Mouse (Mus musculus) hindbrain, embryonic 11.5 days (tissue): ENCODE data around the gene Zscan10. TPM values are rescaled to one million over a fixed set of nuclear protein-coding genes. Genes with fewer than 3 reads are reported as not detected.
A peak's percentile ranks its signal among the peaks of the same experiment; 100 is the strongest.

Experiments
- ATAC-seq: fragments of 200-750 bp; cut with Nextera tagmentation; 2 replicates; pipeline ENCODE4 v1.8.0; 2017; ENCODE audit warnings: mild to moderate bottlenecking, moderate TSS enrichment, moderate library complexity; ENCODE audit not compliant: low FRiP score
- DNase-seq: peaks from one replicate; pipeline ENCODE4 v3.0.0-alpha.2; 2015; ENCODE audit warnings: low spot score
- H3K27ac ChIP-seq: fragments of 300-500 bp; sonication (generic); 2 replicates; pipeline ENCODE4 v1.5.1; 2014; ENCODE audit warnings: mild to moderate bottlenecking, low read depth, low read length
- H3K27me3 ChIP-seq: fragments of 300-500 bp; sonication (generic); 2 replicates; pipeline ENCODE4 v1.6.1; 2014; ENCODE audit warnings: mild to moderate bottlenecking, low read length, moderate library complexity, mixed read lengths; ENCODE audit not compliant: control insufficient read depth, insufficient read depth
- H3K36me3 ChIP-seq: fragments of 300-500 bp; sonication (generic); 2 replicates; pipeline ENCODE4 v1.6.1; 2014; ENCODE audit warnings: mild to moderate bottlenecking, low read length, moderate library complexity, mixed read lengths; ENCODE audit not compliant: control insufficient read depth, insufficient read depth
- H3K4me1 ChIP-seq: fragments of 300-500 bp; sonication (generic); replicated peaks from 2 replicates; pipeline ENCODE4 v1.6.1; 2014; ENCODE audit warnings: low read length, mixed read lengths; ENCODE audit not compliant: control insufficient read depth, insufficient read depth
- H3K4me2 ChIP-seq: fragments of 300-500 bp; sonication (generic); replicated peaks from 2 replicates; pipeline ENCODE4 v1.6.1; 2014; ENCODE audit warnings: mild to moderate bottlenecking, low read depth, low read length
- H3K4me3 ChIP-seq: fragments of 300-500 bp; sonication (generic); 2 replicates; pipeline ENCODE4 v1.5.1; 2014; ENCODE audit warnings: low read depth, low read length
- H3K9ac ChIP-seq: fragments of 300-500 bp; sonication (generic); 2 replicates; pipeline ENCODE4 v1.6.1; 2014; ENCODE audit warnings: low read depth, low read length
- H3K9me3 ChIP-seq: fragments of 300-500 bp; sonication (generic); 2 replicates; pipeline ENCODE4 v1.6.1; 2016; ENCODE audit warnings: low read length; ENCODE audit not compliant: control insufficient read depth
- WGBS: fragments of 180-500 bp; shearing (Covaris S2); extraction: QIAGEN DNeasy Blood & Tissue Kit; methylation state at CpG from one replicate; pipeline ENCODE4 v1.1.7; 2014; 5-methylcytosine and 5-hydroxymethylcytosine counted together
- polyA plus RNA-seq: library from polyadenylated mRNA; unstranded; fragments of >200 nt; fragmentation: Nextera tagmentation; extraction: Ambion mirVana; gene quantifications from 2 replicates; pipeline ENCODE4 v1.2.1, GENCODE M21; 2014

Gene Zscan10
- 0.32 and 0.34 TPM in 2 replicates for polyA plus RNA-seq

DNA sequence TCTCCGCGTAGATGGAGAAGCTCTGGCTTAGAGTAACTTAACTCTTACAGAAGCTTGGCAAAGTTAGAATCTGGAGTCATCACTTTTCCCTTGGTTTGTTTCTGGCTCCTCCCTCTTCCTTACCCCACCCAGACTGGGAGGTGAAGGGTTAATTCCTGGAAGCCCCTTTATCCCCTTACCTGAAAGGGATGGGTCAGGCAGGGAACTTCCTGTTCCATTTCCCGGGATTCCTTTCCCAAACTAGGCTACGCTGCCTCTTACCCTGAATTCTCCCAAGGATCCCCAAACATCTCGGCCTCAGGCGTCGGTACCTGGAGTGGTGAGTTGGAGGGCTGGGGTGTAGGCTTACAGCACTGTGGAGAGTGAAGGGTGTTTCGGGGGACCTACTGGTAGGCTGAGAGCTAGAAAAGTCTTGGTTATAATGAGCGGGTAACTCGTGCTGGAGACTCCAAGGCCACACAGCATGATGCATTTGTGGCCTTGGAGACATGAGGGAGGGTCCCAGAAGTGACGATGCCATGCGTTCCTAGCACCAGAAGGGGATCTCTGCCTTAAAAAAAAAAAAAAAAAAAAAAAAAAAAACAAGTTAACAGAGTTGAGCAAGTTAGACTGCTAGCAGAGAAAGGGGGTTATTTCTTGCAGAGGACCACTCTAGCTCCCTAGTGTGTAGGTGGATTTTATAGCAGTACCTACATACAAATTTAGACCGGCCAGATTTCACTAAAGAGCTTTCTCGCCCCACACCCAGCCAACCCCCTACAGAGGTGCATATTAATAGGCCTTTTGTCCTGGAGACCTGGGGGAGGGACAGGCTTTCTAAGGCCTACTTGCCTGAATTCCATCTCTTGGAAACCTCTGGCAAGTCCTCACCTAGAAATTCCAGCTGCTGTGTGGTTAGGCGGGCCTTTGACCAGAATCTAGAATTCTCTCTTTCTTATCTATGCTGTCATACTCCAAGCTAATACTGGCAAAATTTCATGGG lies at the start of gene Zscan10:
TSS of gene Zscan10 (plus strand) at position 216 of the 982 bp plus-strand sequence.
- no peaks in the 10 kb centered on the region; the same call in 1 of the 2 replicates for H3K27me3 ChIP-seq
- no peak within 1 kb of the TSS for H3K4me2 ChIP-seq
- ATAC-seq: no peak
- no peak within 1 kb of the TSS for H3K27ac ChIP-seq
- DNase-seq: peak; percentile 4
- H3K4me3 ChIP-seq: no peak within 1 kb of the TSS
- no peaks in the 10 kb centered on the region for H3K4me1 ChIP-seq
- no peaks in the 10 kb centered on the region for H3K9me3 ChIP-seq
- no peaks in the 10 kb centered on the region for H3K36me3 ChIP-seq
- WGBS: 29% methylated on average over 15 of the region's 15 CpGs
- H3K9ac ChIP-seq: no peak within 1 kb of the TSS

DNA sequence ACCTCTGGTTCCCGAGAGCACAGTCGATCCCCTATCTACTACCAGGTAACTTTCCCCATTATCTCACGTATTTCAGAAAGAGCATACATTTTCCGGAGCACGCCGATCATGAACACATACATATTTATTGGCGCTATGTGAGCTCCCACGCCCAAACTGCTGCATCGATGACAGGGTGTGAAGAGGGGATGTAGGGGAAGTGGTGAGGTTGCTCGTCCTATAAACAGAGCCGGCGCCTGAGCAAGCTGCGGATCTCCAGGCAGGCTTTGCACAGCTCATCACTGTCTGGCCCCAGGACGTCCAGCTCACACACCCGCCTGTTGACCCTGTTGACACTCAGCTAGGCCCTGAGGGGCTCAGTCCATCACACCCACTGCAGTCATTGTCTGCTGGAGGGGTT lies 49.8 kb upstream of the Zscan10 start:
- no peaks in the 10 kb centered on the region for H3K36me3 ChIP-seq
- H3K27me3 ChIP-seq: no peaks in the 10 kb centered on the region
- H3K4me3 ChIP-seq: peak overlapping the region; percentile 45
- DNase-seq (no peak), ATAC-seq (peak; percentile 28)
- H3K9ac ChIP-seq: peak overlapping the region; percentile 48
- under 1% methylated on average over 15 of the region's 15 CpGs for WGBS
- H3K9me3 ChIP-seq: no peaks in the 10 kb centered on the region
- no peaks in the 10 kb centered on the region for H3K4me1 ChIP-seq
- H3K27ac ChIP-seq: no peak overlapping the region
- H3K4me2 ChIP-seq: peak overlapping the region; percentile 52

DNA sequence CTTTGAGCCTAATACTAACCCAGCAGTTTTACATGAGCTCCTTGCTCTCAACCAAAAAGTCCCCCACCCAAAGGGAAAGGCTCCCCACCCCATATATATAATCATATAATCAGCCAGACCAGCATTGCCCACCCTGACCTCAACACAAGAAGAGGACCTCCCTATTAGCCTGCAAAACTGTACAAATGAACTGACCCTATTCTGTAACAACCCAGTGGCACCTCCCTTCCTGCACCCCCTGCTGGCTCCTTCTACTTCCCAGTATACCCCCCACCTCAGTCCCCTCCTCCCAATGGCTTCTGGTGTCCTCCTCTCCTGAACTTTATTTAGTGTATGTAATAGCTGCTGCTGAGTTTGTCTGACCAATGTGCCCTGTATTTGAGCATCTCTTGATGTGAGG lies 49.2 kb upstream of the Zscan10 start:
- H3K27ac ChIP-seq: no peak overlapping the region
- H3K4me3 ChIP-seq: peak overlapping the region; percentile 45
- ATAC-seq: no peak
- H3K36me3 ChIP-seq: no peaks in the 10 kb centered on the region
- no peaks in the 10 kb centered on the region for H3K4me1 ChIP-seq
- no peak for DNase-seq
- H3K9ac ChIP-seq: no peak overlapping the region
- peak overlapping the region; percentile 52; the same call in 1 of the 2 replicates for H3K4me2 ChIP-seq
- H3K9me3 ChIP-seq: no peaks in the 10 kb centered on the region
- no peaks in the 10 kb centered on the region for H3K27me3 ChIP-seq

DNA sequence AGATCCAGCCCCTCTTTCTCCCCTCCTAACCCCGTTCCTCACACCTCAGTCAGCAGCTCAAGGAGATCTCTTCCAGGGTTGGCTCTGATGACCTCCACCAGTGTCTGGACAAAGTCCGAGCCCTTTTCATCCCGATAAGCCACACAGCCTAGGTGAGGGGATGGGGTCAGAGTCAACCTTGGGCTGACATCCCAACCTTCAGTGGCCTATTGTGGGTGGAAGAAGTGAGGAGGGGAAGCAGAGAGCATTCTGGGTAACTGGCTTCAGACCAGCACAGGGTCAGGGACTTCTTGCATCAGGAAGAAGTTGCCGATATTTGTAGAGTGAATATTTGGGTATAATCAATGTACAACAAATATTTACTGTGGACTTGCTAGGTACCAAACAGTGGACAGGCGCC lies 48.7 kb upstream of the Zscan10 start:
- Histone ChIP-seq H3K4me3 (no peak overlapping the region), H3K4me1 (no peaks in the 10 kb centered on the region), H3K9ac (no peak overlapping the region), H3K27ac (no peak overlapping the region), H3K9me3 (no peaks in the 10 kb centered on the region), H3K36me3 (no peaks in the 10 kb centered on the region), H3K4me2 (no peak overlapping the region), H3K27me3 (no peaks in the 10 kb centered on the region)
- ATAC-seq (no peak), DNase-seq (no peak)
- WGBS: 69% methylated on average over 5 of the region's 5 CpGs

- H3K9ac ChIP-seq: no peak overlapping the region
- no peaks in the 10 kb centered on the region for H3K9me3 ChIP-seq
- H3K36me3 ChIP-seq: peaks cover 5% of the 10 kb centered on the region; the same call in 1 of the 2 replicates
Observed at GRCm38 (mm10) chr17:23552896-23553633, 47.6 kb upstream of the Zscan10 start.

GRCm38 (mm10) chr17:23553634-23554120 lies 47.0 kb upstream of the Zscan10 start:
- no peak for ATAC-seq
- H3K4me3 ChIP-seq: no peak overlapping the region
- H3K9me3 ChIP-seq: no peaks in the 10 kb centered on the region
- no peak overlapping the region for H3K27ac ChIP-seq
- 67% methylated on average over 1 of the region's 1 CpGs for WGBS
- no peak for DNase-seq
- peaks cover 6% of the 10 kb centered on the region; the same call in 1 of the 2 replicates for H3K36me3 ChIP-seq
- no peaks in the 10 kb centered on the region for H3K27me3 ChIP-seq
- no peak overlapping the region for H3K9ac ChIP-seq
- no peaks in the 10 kb centered on the region for H3K4me1 ChIP-seq
- no peak overlapping the region for H3K4me2 ChIP-seq

More at GRCm38 (mm10) chr17:23552896-23553633, 47.6 kb upstream of the Zscan10 start:
- no peak overlapping the region for H3K4me2 ChIP-seq
- DNase-seq (no peak), ATAC-seq (no peak)
- H3K4me3 ChIP-seq: no peak overlapping the region
- WGBS: 81% methylated on average over 8 of the region's 8 CpGs
- no peak overlapping the region for H3K27ac ChIP-seq
- H3K4me1 ChIP-seq: no peaks in the 10 kb centered on the region
- no peaks in the 10 kb centered on the region for H3K27me3 ChIP-seq

DNA sequence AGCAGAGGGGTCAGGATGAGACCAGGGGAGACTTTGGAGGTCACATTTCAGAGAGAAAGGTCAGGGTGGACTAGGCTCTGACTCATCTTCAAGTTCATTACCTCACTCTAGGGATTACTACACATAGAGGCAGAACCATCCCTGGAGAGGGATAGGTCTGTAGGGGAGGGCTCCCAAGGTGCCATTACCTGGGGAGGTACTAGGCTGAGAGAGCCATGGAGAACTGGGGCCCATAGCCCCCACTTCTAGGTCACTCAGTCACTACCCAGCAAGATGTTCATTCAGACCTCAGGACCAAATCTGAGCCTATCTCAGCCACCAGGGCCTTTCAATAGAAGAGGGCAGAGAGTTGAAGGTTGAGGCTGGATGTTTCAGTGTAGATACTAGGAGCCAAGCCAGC lies 46.3 kb upstream of the Zscan10 start:
- H3K36me3 ChIP-seq: peaks cover 6% of the 10 kb centered on the region; the same call in 1 of the 2 replicates
- DNase-seq (no peak), ATAC-seq (no peak)
- H3K27me3 ChIP-seq: no peaks in the 10 kb centered on the region
- H3K4me2 ChIP-seq: no peak overlapping the region
- no peaks in the 10 kb centered on the region for H3K4me1 ChIP-seq
- H3K27ac ChIP-seq: no peak overlapping the region
- no peak overlapping the region for H3K4me3 ChIP-seq
- H3K9me3 ChIP-seq: no peaks in the 10 kb centered on the region
- H3K9ac ChIP-seq: no peak overlapping the region

GRCm38 (mm10) chr17:23555243-23555916 lies 45.3 kb upstream of the Zscan10 start:
- H3K36me3 ChIP-seq: peaks cover 6% of the 10 kb centered on the region; the same call in 1 of the 2 replicates
- H3K4me2 ChIP-seq: no peak overlapping the region
- no peak for ATAC-seq
- H3K27me3 ChIP-seq: no peaks in the 10 kb centered on the region
- no peaks in the 10 kb centered on the region for H3K4me1 ChIP-seq
- no peak overlapping the region for H3K9ac ChIP-seq
- H3K9me3 ChIP-seq: no peaks in the 10 kb centered on the region
- no peak overlapping the region for H3K27ac ChIP-seq
- no peak for DNase-seq
- no peak overlapping the region for H3K4me3 ChIP-seq
- 81% methylated on average over 7 of the region's 7 CpGs for WGBS
